Comparison of ENCODE assay signal across 13 mouse cellular contexts in genomic region chr9:99418377-99418776, GRCm38 (mm10). TPM values are rescaled to one million over a fixed set of nuclear protein-coding genes. Genes with fewer than 3 reads are reported as not detected.
DNase-seq lines count a peak whose midpoint lies in the region; ATAC-seq and TF ChIP-seq lines count a peak whose summit lies in the region.
"Had no signal": no experiment of that assay in that cellular context is flagged by ENCODE, and none has a peak within 500 bp of the region (broad histone marks: within the 10 kb centered on the region; RNA-seq: fewer than 3 reads in every experiment).

No protein-coding gene starts in this region.

- peak overlapping the region; percentile 79 for H3K4me3 ChIP-seq in E14TG2a.4 (replicated peaks; ENCODE audit: low read length)
- H3K4me3 ChIP-seq in hindbrain, embryonic 12.5 days: no peak overlapping the region
- H3K4me3 ChIP-seq in kidney, embryonic 14.5 days (ENCODE audit: low read length): no peak overlapping the region
- H3K4me3 ChIP-seq: erythroblast, embryonic 14.5 days had no signal

- peak; percentile 17 for DNase-seq in embryo, embryonic 10 days (ENCODE audit: low spot score)
- DNase-seq in embryo, embryonic 9.5 days (ENCODE audit: extremely low spot score): no peak
- DNase-seq in kidney, postnatal 14 days: no peak
- DNase-seq: heart, postnatal 14 days had no signal

- no peaks in the 10 kb centered on the region for H3K27me3 ChIP-seq in E14TG2a.4 (ENCODE audit: insufficient read depth, low read length)
- H3K27me3 ChIP-seq in hindbrain, embryonic 12.5 days: no peaks in the 10 kb centered on the region
- H3K27me3 ChIP-seq in kidney, embryonic 14.5 days (ENCODE audit: control insufficient read depth, insufficient read depth, low read length): no peaks in the 10 kb centered on the region

- no peak overlapping the region for H3K4me2 ChIP-seq in hindbrain, embryonic 12.5 days (replicated peaks)
- H3K4me2 ChIP-seq in kidney, embryonic 14.5 days (replicated peaks; ENCODE audit: low read depth, low read length): no peak overlapping the region

- H3K4me1 ChIP-seq in E14TG2a.4 (replicated peaks; ENCODE audit: low read depth, low read length): peaks cover 100% of the 10 kb centered on the region
- H3K4me1 ChIP-seq in hindbrain, embryonic 12.5 days: peaks cover 27% of the 10 kb centered on the region
- H3K4me1 ChIP-seq in kidney, embryonic 14.5 days (ENCODE audit: control insufficient read depth, insufficient read depth, low read length): no peaks in the 10 kb centered on the region

- peaks cover 19% of the 10 kb centered on the region for H3K36me3 ChIP-seq in E14TG2a.4 (ENCODE audit: insufficient read depth, low read length)
- no peaks in the 10 kb centered on the region for H3K36me3 ChIP-seq in hindbrain, embryonic 12.5 days
- no peaks in the 10 kb centered on the region for H3K36me3 ChIP-seq in kidney, embryonic 14.5 days (ENCODE audit: control insufficient read depth, insufficient read depth, low read length)

- no peaks in the 10 kb centered on the region for H3K9me3 ChIP-seq in E14TG2a.4 (ENCODE audit: low read length)
- H3K9me3 ChIP-seq in hindbrain, embryonic 12.5 days (replicated peaks): no peaks in the 10 kb centered on the region
- no peaks in the 10 kb centered on the region for H3K9me3 ChIP-seq in kidney, embryonic 14.5 days (ENCODE audit: control insufficient read depth, low read length)

- H3K27ac ChIP-seq in hindbrain, embryonic 12.5 days: no peak overlapping the region; the same call in 1 of the 2 replicates
- H3K27ac ChIP-seq in kidney, embryonic 14.5 days (ENCODE audit: low read depth, low read length): no peak overlapping the region

- peak; percentile 49; the same call in 1 of the 2 replicates for ATAC-seq in hindbrain, embryonic 12.5 days (ENCODE audit: low FRiP score)
- ATAC-seq in megakaryocyte, adult 5-6 weeks (ENCODE audit: poor library complexity, severe bottlenecking): peak; percentile 43; the same call in 1 of the 2 replicates
- ATAC-seq in kidney, embryonic 14.5 days (ENCODE audit: low FRiP score, low TSS enrichment): no peak
- ATAC-seq in activated CD4-positive, CD25-positive, alpha-beta regulatory T cell, adult 4 months: no peak

- TF ChIP-seq CTCF in E14TG2a.4 (conservative IDR thresholded peaks at IDR 0.05; ENCODE audit: low read length): no peak

- no peak overlapping the region for H3K9ac ChIP-seq in hindbrain, embryonic 12.5 days
- H3K9ac ChIP-seq in kidney, embryonic 14.5 days (ENCODE audit: low read depth, low read length): no peak overlapping the region

- 64% methylated on average over 5 of the region's 5 CpGs for WGBS in hindbrain, embryonic 12.5 days
- 52% methylated on average over 5 of the region's 5 CpGs for WGBS in kidney, embryonic 14.5 days

RNA-seq across cellular contexts. Expression of gene Mras, which starts 18.8 kb away (rescaled TPM):
- 28.1 and 36.2 TPM in 2 replicates for polyA plus RNA-seq in hindbrain, embryonic 12.5 days (2016; fragmentation: Nextera tagmentation; extraction: Ambion mirVana)
- total RNA-seq in megakaryocyte, adult 5-6 weeks (2015): 0.50 and 1.6 TPM in 2 replicates
- 0.41 and 0.48 TPM in 2 replicates for total RNA-seq in megakaryocyte, adult 5-6 weeks (2017)
- 9.9 and 11.8 TPM in 2 replicates for polyA plus RNA-seq in kidney, embryonic 14.5 days (2014; fragmentation: Nextera tagmentation; extraction: Ambion mirVana)
- polyA plus RNA-seq in activated CD4-positive, CD25-positive, alpha-beta regulatory T cell, adult 4 months (2017; shearing (Covaris generic)): not detected
- polyA plus RNA-seq: erythroblast, embryonic 14.5 days had no signal

RNA-seq across cellular contexts. Expression of gene Nme9, which starts 32.9 kb away (rescaled TPM):
- 0.83 and 1.4 TPM in 2 replicates for polyA plus RNA-seq in hindbrain, embryonic 12.5 days (2016; fragmentation: Nextera tagmentation; extraction: Ambion mirVana)
- total RNA-seq in megakaryocyte, adult 5-6 weeks (2015): not detected in 2 replicates
- total RNA-seq in megakaryocyte, adult 5-6 weeks (2017): not detected in 2 replicates
- not detected in 2 replicates for polyA plus RNA-seq in kidney, embryonic 14.5 days (2014; fragmentation: Nextera tagmentation; extraction: Ambion mirVana)
- not detected for polyA plus RNA-seq in activated CD4-positive, CD25-positive, alpha-beta regulatory T cell, adult 4 months (2017; shearing (Covaris generic))
- total RNA-seq: adrenal gland, postnatal 4 days; liver, adult 2 months had no signal
- polyA plus RNA-seq: C2C12; erythroblast, embryonic 14.5 days; liver, adult 2 months had no signal

Comparison
In these comparisons a context has a peak if more than half of its experiments do, and no peak if none do; other contexts are left out.
1. ATAC-seq: peak in hindbrain, embryonic 12.5 days (single experiment) and megakaryocyte, adult 5-6 weeks (single experiment); none in kidney, embryonic 14.5 days (single experiment) and activated CD4-positive, CD25-positive, alpha-beta regulatory T cell, adult 4 months (single experiment).
2. RNA of gene Mras, which starts 18.8 kb away (polyA plus RNA-seq): 28.1 to 36.2 TPM in hindbrain, embryonic 12.5 days and 9.9 to 11.8 TPM in kidney, embryonic 14.5 days; not detected in activated CD4-positive, CD25-positive, alpha-beta regulatory T cell, adult 4 months; every median in the first group is over 10 times any median in the second.